Mouse (Mus musculus) subcutaneous adipose tissue, adult 2 months (tissue): Measurements from ENCODE around the gene Dkk3. TPM values are rescaled to one million over a fixed set of nuclear protein-coding genes. Genes with fewer than 3 reads are reported as not detected.

ENCODE experiments used
- polyA plus RNA-seq: library from polyadenylated mRNA; depleted of rRNA; stranded (reverse); fragments of >200 nt; gene quantifications from 2 replicates; pipeline ENCODE4 v1.2.3, GENCODE M21; 2012; ENCODE audit warnings: low replicate concordance; rRNA removed

Dkk3 gene
- 2.8 and 38.9 TPM in 2 replicates for polyA plus RNA-seq

GRCm38 (mm10) chr7:112158942-112159341, at the start of gene Dkk3:
Dkk3 (minus strand) TSS chr7:112159057.

Other genes with a start within 250 kb of the Dkk3 start
- gene Usp47, start 135.6 kb downstream of the Dkk3 start, polyA plus RNA-seq: 12.7 and 18.1 TPM in 2 replicates
- 13.8 and 38.7 TPM in 2 replicates for gene Mical2, start 66.8 kb upstream of the Dkk3 start, polyA plus RNA-seq